Mouse (Mus musculus) lung, postnatal 4 days (tissue): ENCODE data around the gene Ahr.
A peak's percentile ranks its signal among the peaks of the same experiment; 100 is the strongest.

Experiments
- DNase-seq, 2 experiments: peaks; one replicate each; pipeline ENCODE4 v3.0.0; 2021

Gene Ahr

DNA sequence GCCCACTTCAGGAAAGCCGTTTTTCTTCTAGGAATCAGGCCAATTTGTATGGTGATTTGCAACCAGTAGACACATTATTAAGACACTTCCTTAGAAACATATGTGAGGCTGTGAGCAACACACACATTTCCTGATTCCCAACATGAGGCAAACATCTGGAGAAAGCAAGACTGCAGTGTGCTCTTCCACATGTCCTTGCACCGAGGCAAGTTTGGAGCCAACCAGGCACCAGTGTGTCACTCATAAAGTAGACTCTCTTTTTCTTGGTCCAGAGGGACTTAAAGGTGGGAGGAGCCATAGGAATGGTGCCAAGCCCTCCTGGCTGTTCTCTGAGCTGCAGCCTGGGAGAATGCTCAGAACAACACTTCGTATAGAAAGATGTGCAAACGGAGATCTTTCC is 39.6 kb downstream of the Ahr start:
- DNase-seq: no peak

- no peak for DNase-seq
Measured at GRCm38 (mm10) chr12:35480764-35481163, 54.1 kb downstream of the Ahr start.

- DNase-seq: no peak
Measured at GRCm38 (mm10) chr12:35478906-35479305, 55.9 kb downstream of the Ahr start.

- no peak for DNase-seq
Measured at GRCm38 (mm10) chr12:35463457-35463856, 71.4 kb downstream of the Ahr start.

DNA sequence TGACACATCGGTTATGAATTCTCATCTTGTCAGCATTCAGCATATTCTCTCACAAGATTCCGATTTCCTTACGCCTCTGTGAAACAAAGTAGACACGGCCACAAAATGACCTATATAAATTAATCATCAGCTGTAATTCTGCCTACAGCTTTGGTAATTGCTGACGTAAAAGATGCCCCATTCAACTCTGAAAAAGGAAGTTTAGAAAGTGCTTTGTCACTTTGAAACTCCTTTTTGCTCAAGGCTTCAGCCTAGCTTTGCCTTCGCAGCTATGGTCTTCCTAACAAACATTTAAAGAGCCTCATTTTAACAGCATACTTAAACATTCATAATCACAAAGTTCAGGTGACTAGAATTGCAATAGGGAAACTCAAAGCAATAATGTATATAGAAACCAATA is 72.2 kb downstream of the Ahr start:
- DNase-seq: no peak

DNA sequence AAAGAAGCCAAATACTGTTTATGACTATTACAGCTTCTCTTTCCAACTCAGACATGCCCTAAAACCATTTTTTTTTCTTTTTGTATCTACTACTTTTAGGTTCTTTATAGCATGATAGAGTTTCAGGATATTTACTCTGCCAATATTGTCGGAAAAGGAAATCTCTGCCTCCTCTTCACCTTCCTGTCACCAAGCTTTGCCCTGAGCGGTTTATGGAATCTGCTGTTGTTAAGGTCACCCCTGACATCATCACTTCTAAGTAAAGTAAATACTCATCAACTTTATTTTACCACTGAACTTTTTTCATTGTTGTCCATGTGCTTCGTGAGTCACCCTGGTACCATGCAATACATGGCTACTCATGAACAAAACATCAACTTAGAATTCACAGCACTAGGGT is 75.2 kb downstream of the Ahr start:
- DNase-seq: peak in 1 of 2 experiments; percentile 14
